Mouse (Mus musculus) left cerebral cortex, postnatal 25 days (tissue): ENCODE results near the gene Ak1. TPM values are rescaled to one million over a fixed set of nuclear protein-coding genes. Genes with fewer than 3 reads are reported as not detected.

Experiments
- DNase-seq, 2 experiments: peaks; one replicate each; pipeline ENCODE4 v3.0.0; 2022; ENCODE audit warnings: low spot score in 2 of 2, mixed read lengths in 1 of 2
- intact Hi-C: fragments of 180-260 bp; cut with DNase I; formaldehyde crosslinking; loops from one replicate; pipeline ENCODE4 v1.15.1; 2025
- microRNA-seq, 2 experiments: library from miRNA; unstranded; fragments of <30 nt; microRNA quantifications; one replicate each; pipeline ENCODE4 v1.2.0; 2022
- total RNA-seq, 2 experiments: library from RNA; stranded (reverse); gene quantifications; 2 replicates each; pipeline ENCODE4 v1.2.3; 2021

Gene Ak1
- total RNA-seq, 2 experiments from 2014 or later: 157 to 159 TPM

- no peak for DNase-seq
- intact Hi-C loops: no loop called here
Observed at GRCm38 (mm10) chr2:32673176-32673917, 51.8 kb downstream of the Ak1 start.

GRCm38 (mm10) chr2:32676821-32677220, 55.3 kb downstream of the Ak1 start:
- intact Hi-C loops: no loop called here
- DNase-seq: no peak

GRCm38 (mm10) chr2:32677683-32678082, 56.1 kb downstream of the Ak1 start:
- no peak for DNase-seq
- intact Hi-C loops: no loop called here

GRCm38 (mm10) chr2:32680051-32680451, 58.5 kb downstream of the Ak1 start:
- intact Hi-C loops: no loop called here
- DNase-seq: peak; percentile 58 to 87

- DNase-seq: no peak
- intact Hi-C loops: no loop called here
Observed at GRCm38 (mm10) chr2:32680961-32681650, 59.5 kb downstream of the Ak1 start.

GRCm38 (mm10) chr2:32681754-32682153, 60.2 kb downstream of the Ak1 start:
- intact Hi-C loops: no loop called here
- no peak for DNase-seq

- DNase-seq: no peak
- intact Hi-C loops: no loop called here
Observed at GRCm38 (mm10) chr2:32682721-32683417, 61.3 kb downstream of the Ak1 start.

GRCm38 (mm10) chr2:32683701-32684100, 62.1 kb downstream of the Ak1 start:
- DNase-seq: no peak
- intact Hi-C loops: no loop called here

Small RNA genes within 50 kb of the gene (microRNA-seq; reads per million reads assigned to microRNA genes)
- gene Gm47291 (0 reads per million in 2 experiments), gene Mir1954 (0 reads per million in 2 experiments)

Other genes with a start within 250 kb of the Ak1 start
- 100 to 1,000 TPM; 375 to 446 TPM for gene 1110008P14Rik, start 239.8 kb upstream of the Ak1 start, total RNA-seq
- gene Lcn2, start 233.5 kb upstream of the Ak1 start, total RNA-seq: under 1 TPM; 0.76 to 0.85 TPM
- 10 to 100 TPM; 44.4 to 50.3 TPM for gene Ptges2, start 225.9 kb upstream of the Ak1 start, total RNA-seq
- 1 to 10 TPM; 4.2 TPM for gene Naif1, start 171.3 kb upstream of the Ak1 start, total RNA-seq
- 10 to 100 TPM; 59.0 to 64.8 TPM for gene Slc25a25, start 170.3 kb upstream of the Ak1 start, total RNA-seq
- gene Fam102a, start 86.4 kb upstream of the Ak1 start, total RNA-seq: 10 to 100 TPM; 52.2 to 57.8 TPM
- 10 to 100 TPM; 76.1 to 81.8 TPM for gene Dpm2, start 50.9 kb upstream of the Ak1 start, total RNA-seq
- 1 to 10 TPM; 7.5 to 8.3 TPM for gene Pip5kl1, start 47.0 kb upstream of the Ak1 start, total RNA-seq
- gene 9430097D07Rik, start 46.1 kb upstream of the Ak1 start, total RNA-seq: under 1 TPM; 0.80 to 0.94 TPM
- 10 to 100 TPM; 40.1 to 41.1 TPM for gene St6galnac4, start 34.7 kb upstream of the Ak1 start, total RNA-seq
- 100 to 1,000 TPM; 112 to 117 TPM for gene St6galnac6, start 22.0 kb upstream of the Ak1 start, total RNA-seq
- 10 to 100 TPM; 21.9 to 25.0 TPM for gene Eng, start 24.8 kb downstream of the Ak1 start, total RNA-seq
- gene Fpgs, start 82.4 kb downstream of the Ak1 start, total RNA-seq: 1 to 10 TPM; 7.1 to 9.4 TPM
- gene Cdk9, start 91.3 kb downstream of the Ak1 start, total RNA-seq: 100 to 1,000 TPM; 114 to 118 TPM
- gene Sh2d3c, start 99.3 kb downstream of the Ak1 start, total RNA-seq: 10 to 100 TPM; 27.8 to 30.8 TPM
- 1 to 10 TPM; 2.3 to 2.4 TPM for gene 6330409D20Rik, start 119.3 kb downstream of the Ak1 start, total RNA-seq
- gene Tor2a, start 135.5 kb downstream of the Ak1 start, total RNA-seq: 10 to 100 TPM; 29.9 to 31.0 TPM
- under 1 TPM; 0.27 to 0.87 TPM for gene Ttc16, start 153.9 kb downstream of the Ak1 start, total RNA-seq
- gene Ptrh1, start 154.0 kb downstream of the Ak1 start, total RNA-seq: 1 to 10 TPM; 7.3 to 8.2 TPM
- under 1 TPM in 1 of 2 experiments, not detected in 1; 0.62 TPM for gene Cfap157, start 162.7 kb downstream of the Ak1 start, total RNA-seq
- 1,000 to 10,000 TPM in 1 of 2 experiments, 100 to 1,000 TPM in 1; 957 to 1,021 TPM for gene Stxbp1, start 225.5 kb downstream of the Ak1 start, total RNA-seq